Mouse (Mus musculus): ENCODE measurements around the gene Picalm. TPM values are rescaled to one million over a fixed set of nuclear protein-coding genes. Genes with fewer than 3 reads are reported as not detected.

Picalm gene
- polyA plus RNA-seq, 1 experiment = 99.3 TPM

- Histone ChIP-seq H3K4me1 (ENCODE audit: control insufficient read depth, insufficient read depth, low read length) (no peaks in the 10 kb centered on the region), H3K4me3 (ENCODE audit: insufficient read depth, low read depth, low read length) (no peak overlapping the region), H3K36me3 (ENCODE audit: control insufficient read depth, insufficient read depth, low read length) (no peaks in the 10 kb centered on the region), H3K27me3 (replicated peaks; ENCODE audit: control insufficient read depth, insufficient read depth, low read length) (no peaks in the 10 kb centered on the region), H3K27ac (ENCODE audit: insufficient read depth, low read depth, low read length) (no peak overlapping the region)
- no peak for TF ChIP-seq POLR2A (IDR thresholded peaks at IDR 0.05; ENCODE audit: low read depth, low read length)
- no peak for TF ChIP-seq CTCF (conservative IDR thresholded peaks at IDR 0.05; ENCODE audit: insufficient read depth, insufficient read length, low read depth, low read length)
- WGBS = 89% methylated on average over 2 of the region's 2 CpGs
- DNase-seq = no peak
These were observed 13.9 kb upstream of the Picalm start for GRCm38 (mm10) chr7:90116100-90116499.

GRCm38 (mm10) chr7:90120106-90120505 is 9.9 kb upstream of the Picalm start:
- WGBS = 48% methylated on average over 4 of the region's 4 CpGs
- Histone ChIP-seq H3K4me1 (ENCODE audit: control insufficient read depth, insufficient read depth, low read length) (no peaks in the 10 kb centered on the region), H3K27me3 (replicated peaks; ENCODE audit: control insufficient read depth, insufficient read depth, low read length) (no peaks in the 10 kb centered on the region), H3K27ac (ENCODE audit: insufficient read depth, low read depth, low read length) (no peak overlapping the region), H3K36me3 (ENCODE audit: control insufficient read depth, insufficient read depth, low read length) (no peaks in the 10 kb centered on the region), H3K4me3 (ENCODE audit: insufficient read depth, low read depth, low read length) (no peak overlapping the region)
- no peak for DNase-seq
- TF ChIP-seq POLR2A (IDR thresholded peaks at IDR 0.05; ENCODE audit: low read depth, low read length) = no peak
- no peak for TF ChIP-seq CTCF (conservative IDR thresholded peaks at IDR 0.05; ENCODE audit: insufficient read depth, insufficient read length, low read depth, low read length)

DNA sequence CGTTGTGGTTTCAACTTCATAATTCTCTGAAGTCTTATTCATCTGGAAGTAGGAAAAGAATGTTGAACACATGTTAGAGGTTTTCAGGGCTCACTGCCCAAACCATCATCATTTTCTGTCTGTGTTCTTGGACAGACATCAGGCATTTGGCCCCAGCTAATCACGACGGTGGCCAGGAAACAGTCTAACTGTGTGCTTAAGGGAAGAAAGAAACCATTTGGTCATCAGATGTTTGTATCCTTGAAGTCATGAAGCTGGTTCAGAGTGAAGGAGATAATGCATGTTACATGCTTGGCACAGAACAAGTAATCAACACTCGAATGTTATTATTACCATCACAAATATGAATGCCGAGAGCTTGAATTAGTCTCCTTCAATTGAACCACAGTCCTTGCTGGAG is 5.0 kb upstream of the Picalm start:
- no peaks in the 10 kb centered on the region for H3K36me3 ChIP-seq (ENCODE audit: control insufficient read depth, insufficient read depth, low read length)
- DNase-seq = no peak
- TF ChIP-seq POLR2A (IDR thresholded peaks at IDR 0.05; ENCODE audit: low read depth, low read length) (no peak), CTCF (conservative IDR thresholded peaks at IDR 0.05; ENCODE audit: insufficient read depth, insufficient read length, low read depth, low read length) (no peak)
- H3K27ac ChIP-seq (ENCODE audit: insufficient read depth, low read depth, low read length) = no peak overlapping the region
- WGBS = 72% methylated on average over 5 of the region's 5 CpGs
- H3K4me3 ChIP-seq (ENCODE audit: insufficient read depth, low read depth, low read length) = no peak overlapping the region
- H3K27me3 ChIP-seq (replicated peaks; ENCODE audit: control insufficient read depth, insufficient read depth, low read length) = no peaks in the 10 kb centered on the region
- peaks cover 8% of the 10 kb centered on the region; the same call in 1 of the 2 replicates for H3K4me1 ChIP-seq (ENCODE audit: control insufficient read depth, insufficient read depth, low read length)

DNA sequence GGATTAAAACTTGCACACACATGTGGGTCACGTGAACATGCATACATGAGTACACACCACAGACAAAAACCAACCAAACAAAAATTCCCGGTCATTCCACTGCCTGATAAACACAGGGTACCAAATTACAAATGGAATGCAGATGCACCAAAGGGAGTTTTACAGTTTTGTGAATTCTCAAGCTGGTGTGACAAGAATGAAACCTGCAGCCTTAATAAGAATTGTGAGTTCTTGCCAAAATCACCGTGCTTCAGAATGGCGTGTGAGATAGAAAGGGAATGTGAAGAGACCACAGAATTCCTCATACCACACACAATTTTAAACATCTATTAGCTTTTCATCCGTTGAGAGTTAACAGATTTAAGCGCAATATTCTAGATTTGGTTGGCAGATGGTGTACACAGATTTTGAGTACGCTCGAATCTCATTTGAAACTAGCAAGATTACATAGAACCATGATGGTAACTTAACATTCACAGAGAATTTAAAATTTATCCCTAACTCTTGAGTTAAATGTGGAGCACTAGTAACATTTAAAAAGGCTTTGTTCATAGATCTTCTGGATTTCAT is 1.3 kb upstream of the Picalm start:
- no peak for DNase-seq
- peak overlapping the region; percentile 99 for H3K27ac ChIP-seq (ENCODE audit: insufficient read depth, low read depth, low read length)
- 57% methylated on average over 8 of the region's 8 CpGs for WGBS
- no peak overlapping the region for H3K4me3 ChIP-seq (ENCODE audit: insufficient read depth, low read depth, low read length)
- no peaks in the 10 kb centered on the region for H3K27me3 ChIP-seq (replicated peaks; ENCODE audit: control insufficient read depth, insufficient read depth, low read length)
- TF ChIP-seq CTCF (conservative IDR thresholded peaks at IDR 0.05; ENCODE audit: insufficient read depth, insufficient read length, low read depth, low read length) (no peak), POLR2A (IDR thresholded peaks at IDR 0.05; ENCODE audit: low read depth, low read length) (no peak)
- H3K4me1 ChIP-seq (ENCODE audit: control insufficient read depth, insufficient read depth, low read length) = peaks cover 12% of the 10 kb centered on the region; the same call in 1 of the 2 replicates
- H3K36me3 ChIP-seq (ENCODE audit: control insufficient read depth, insufficient read depth, low read length) = no peaks in the 10 kb centered on the region

GRCm38 (mm10) chr7:90129271-90129731 is 712 bp upstream of the Picalm start:
- Histone ChIP-seq H3K4me1 (ENCODE audit: control insufficient read depth, insufficient read depth, low read length) (peaks cover 12% of the 10 kb centered on the region; the same call in 1 of the 2 replicates), H3K27ac (ENCODE audit: insufficient read depth, low read depth, low read length) (peak overlapping the region; percentile 99), H3K4me3 (ENCODE audit: insufficient read depth, low read depth, low read length) (peak overlapping the region; percentile 93), H3K36me3 (ENCODE audit: control insufficient read depth, insufficient read depth, low read length) (no peaks in the 10 kb centered on the region), H3K27me3 (replicated peaks; ENCODE audit: control insufficient read depth, insufficient read depth, low read length) (no peaks in the 10 kb centered on the region)
- DNase-seq = peak; percentile 84
- no peak for TF ChIP-seq POLR2A (IDR thresholded peaks at IDR 0.05; ENCODE audit: low read depth, low read length)
- TF ChIP-seq CTCF (conservative IDR thresholded peaks at IDR 0.05; ENCODE audit: insufficient read depth, insufficient read length, low read depth, low read length) = no peak
- WGBS = 1% methylated on average over 12 of the region's 12 CpGs

GRCm38 (mm10) chr7:90130501-90131375 is 725 bp downstream of the Picalm start:
- Histone ChIP-seq H3K36me3 (ENCODE audit: control insufficient read depth, insufficient read depth, low read length) (no peaks in the 10 kb centered on the region), H3K27ac (ENCODE audit: insufficient read depth, low read depth, low read length) (peak overlapping the region; percentile 96), H3K27me3 (replicated peaks; ENCODE audit: control insufficient read depth, insufficient read depth, low read length) (no peaks in the 10 kb centered on the region), H3K4me3 (ENCODE audit: insufficient read depth, low read depth, low read length) (peak overlapping the region; percentile 90), H3K4me1 (ENCODE audit: control insufficient read depth, insufficient read depth, low read length) (peaks cover 15% of the 10 kb centered on the region)
- under 1% methylated on average over 39 of the region's 39 CpGs for WGBS
- DNase-seq = peak; percentile 23
- no peak for TF ChIP-seq POLR2A (IDR thresholded peaks at IDR 0.05; ENCODE audit: low read depth, low read length)
- no peak for TF ChIP-seq CTCF (conservative IDR thresholded peaks at IDR 0.05; ENCODE audit: insufficient read depth, insufficient read length, low read depth, low read length)

DNA sequence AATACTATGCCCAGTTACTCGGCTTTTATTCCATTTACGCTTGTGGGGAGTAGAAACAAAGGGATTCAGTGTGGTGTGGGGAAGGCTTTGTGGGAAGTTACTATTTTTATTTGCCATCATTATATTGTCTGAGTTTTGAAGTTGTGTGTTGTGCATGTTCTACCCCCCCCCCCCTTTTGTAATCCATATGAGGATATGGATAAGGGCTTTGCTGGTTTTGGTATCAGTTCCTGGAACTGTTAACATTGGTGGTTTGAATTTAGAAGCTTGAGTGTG is 1.3 kb downstream of the Picalm start:
- WGBS = 0% methylated on average over 2 of the region's 2 CpGs
- no peak for DNase-seq
- peak overlapping the region; percentile 96 for H3K27ac ChIP-seq (ENCODE audit: insufficient read depth, low read depth, low read length)
- H3K4me3 ChIP-seq (ENCODE audit: insufficient read depth, low read depth, low read length) = peak overlapping the region; percentile 90; the same call in 1 of the 2 replicates
- TF ChIP-seq POLR2A (IDR thresholded peaks at IDR 0.05; ENCODE audit: low read depth, low read length) (no peak), CTCF (conservative IDR thresholded peaks at IDR 0.05; ENCODE audit: insufficient read depth, insufficient read length, low read depth, low read length) (no peak)
- H3K27me3 ChIP-seq (replicated peaks; ENCODE audit: control insufficient read depth, insufficient read depth, low read length) = no peaks in the 10 kb centered on the region
- H3K36me3 ChIP-seq (ENCODE audit: control insufficient read depth, insufficient read depth, low read length) = no peaks in the 10 kb centered on the region
- peaks cover 15% of the 10 kb centered on the region for H3K4me1 ChIP-seq (ENCODE audit: control insufficient read depth, insufficient read depth, low read length)
